Mouse (Mus musculus): ENCODE results near the gene Gm21698. TPM values are rescaled to one million over a fixed set of nuclear protein-coding genes. Genes with fewer than 3 reads are reported as not detected.

Gene Gm21698
- not detected for total RNA-seq (2023)

GRCm38 (mm10) chr5:25988550-25988949 is at the start of gene Gm21698:
Gene Gm21698, minus strand, starts transcription at chr5:25988650.

GRCm38 (mm10) chr5:26022816-26023215 is 34.4 kb upstream of the Gm21698 start, which contains the start of gene Gm5862:
Gene Gm5862, minus strand, starts transcription at chr5:26022916.

GRCm38 (mm10) chr5:26004698-26005097 is 16.2 kb upstream of the Gm21698 start, which contains the start of gene Gm1979:
Gene Gm1979, minus strand, starts transcription at chr5:26004798.

GRCm38 (mm10) chr5:25972563-25972962 is 15.9 kb downstream of the Gm21698 start, which contains the start of gene Gm21680:
Gene Gm21680, minus strand, starts transcription at chr5:25972663.

GRCm38 (mm10) chr5:25954317-25954716 is 34.1 kb downstream of the Gm21698 start, which contains the start of gene Gm21671:
Gene Gm21671, minus strand, starts transcription at chr5:25954417.

GRCm38 (mm10) chr5:25942281-25942680 is 46.2 kb downstream of the Gm21698 start, which contains the start of gene Gm21663:
Gene Gm21663, minus strand, starts transcription at chr5:25942381.

Other genes with a start within 250 kb of the Gm21698 start
- gene Actr3b, start 228.7 kb downstream of the Gm21698 start, total RNA-seq (2023) = not detected
- not detected for gene Gm21663, start 46.3 kb downstream of the Gm21698 start, total RNA-seq (2023)
- not detected for gene Gm21671, start 34.2 kb downstream of the Gm21698 start, total RNA-seq (2023)
- gene Gm21680, start 16.0 kb downstream of the Gm21698 start, total RNA-seq (2023) = not detected
- not detected for gene Gm1979, start 16.1 kb upstream of the Gm21698 start, total RNA-seq (2023)
- not detected for gene Gm5862, start 34.3 kb upstream of the Gm21698 start, total RNA-seq (2023)
- gene Speer4a, start 50.9 kb upstream of the Gm21698 start, total RNA-seq (2023) = not detected
- gene Gm7347, start 69.9 kb upstream of the Gm21698 start, total RNA-seq (2023) = not detected
- gene Gm10471, start 100.6 kb upstream of the Gm21698 start, total RNA-seq (2023) = not detected
- not detected for gene 5031410I06Rik, start 116.7 kb upstream of the Gm21698 start, total RNA-seq (2023)
- gene Gm10220, start 132.8 kb upstream of the Gm21698 start, total RNA-seq (2023) = not detected

Data from CD4-positive naive resting alpha-beta T cell, adult 76 days (primary cell).